In the genomic region with DNA sequence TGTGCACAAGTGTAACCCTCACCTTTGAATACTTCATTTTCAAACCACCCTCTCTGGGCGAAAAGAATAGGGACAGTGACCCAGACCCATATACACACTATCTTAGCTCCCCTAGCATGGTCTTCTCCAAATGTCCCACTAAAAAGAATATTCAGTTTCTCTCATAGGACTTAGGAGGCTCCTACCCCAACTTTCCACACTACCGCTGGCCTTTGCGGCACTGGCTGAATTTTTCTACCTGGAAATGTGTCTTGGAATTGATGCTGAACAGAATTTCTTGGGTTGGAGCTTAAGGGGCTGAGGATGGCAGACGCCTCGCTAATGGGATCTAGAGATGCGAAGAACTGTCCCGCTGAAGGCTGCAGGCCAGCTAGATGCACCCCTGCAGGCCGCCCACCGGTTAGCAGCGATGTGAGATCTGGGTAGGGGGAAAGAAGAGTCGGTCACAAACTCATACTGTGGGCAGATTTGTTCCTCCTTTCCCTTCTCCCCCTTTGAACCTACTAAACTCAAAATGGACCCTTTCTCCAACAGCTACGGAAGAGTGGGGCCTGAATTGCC, we compare ENCODE assay signal across 10 mouse cellular contexts. TPM values are rescaled to one million over a fixed set of nuclear protein-coding genes. Genes with fewer than 3 reads are reported as not detected.
DNase-seq lines count a peak whose midpoint lies in the region; ATAC-seq and TF ChIP-seq lines count a peak whose summit lies in the region.
"Had no signal": no experiment of that assay in that cellular context is flagged by ENCODE, and none has a peak within 500 bp of the region (broad histone marks: within the 10 kb centered on the region; RNA-seq: fewer than 3 reads in every experiment).

No protein-coding gene starts in this region.

- H3K9ac ChIP-seq in hindbrain, embryonic 13.5 days = no peak overlapping the region
- no peak overlapping the region for H3K9ac ChIP-seq in embryonic facial prominence, embryonic 15.5 days
- peak overlapping the region; percentile 80 for H3K9ac ChIP-seq in liver, embryonic 12.5 days
- H3K9ac ChIP-seq in forebrain, embryonic 13.5 days = no peak overlapping the region

- peaks cover 30% of the 10 kb centered on the region for H3K4me1 ChIP-seq in hindbrain, embryonic 10.5 days (replicated peaks)
- H3K4me1 ChIP-seq in hindbrain, embryonic 13.5 days (replicated peaks) = peaks cover 29% of the 10 kb centered on the region
- peaks cover 1% of the 10 kb centered on the region; the same call in 1 of the 2 replicates for H3K4me1 ChIP-seq in bone marrow, adult 2 months (ENCODE audit: control insufficient read depth, insufficient read depth, low read length)
- H3K4me1 ChIP-seq in embryonic facial prominence, embryonic 15.5 days = peaks cover 46% of the 10 kb centered on the region
- H3K4me1 ChIP-seq in liver, embryonic 12.5 days = peaks cover 33% of the 10 kb centered on the region
- peaks cover 32% of the 10 kb centered on the region for H3K4me1 ChIP-seq in forebrain, embryonic 13.5 days

- H3K4me3 ChIP-seq in hindbrain, embryonic 10.5 days = peak overlapping the region; percentile 63
- no peak overlapping the region for H3K4me3 ChIP-seq in hindbrain, embryonic 13.5 days
- H3K4me3 ChIP-seq in bone marrow, adult 2 months (replicated peaks; ENCODE audit: control insufficient read depth, low read depth, low read length) = peak overlapping the region; percentile 69
- peak overlapping the region; percentile 57 for H3K4me3 ChIP-seq in embryonic facial prominence, embryonic 15.5 days (replicated peaks)
- peak overlapping the region; percentile 71 for H3K4me3 ChIP-seq in liver, embryonic 12.5 days
- no peak overlapping the region for H3K4me3 ChIP-seq in forebrain, embryonic 13.5 days

- no peak for TF ChIP-seq POLR2A in bone marrow, adult 2 months (IDR thresholded peaks at IDR 0.05; ENCODE audit: borderline replicate concordance, control insufficient read depth, low read depth, low read length)

- TF ChIP-seq CTCF in bone marrow, adult 2 months (IDR thresholded peaks at IDR 0.05; ENCODE audit: control insufficient read depth, insufficient read depth, low read length) = no peak

- no peak overlapping the region for H3K4me2 ChIP-seq in hindbrain, embryonic 13.5 days
- H3K4me2 ChIP-seq in embryonic facial prominence, embryonic 15.5 days (replicated peaks) = peak overlapping the region; percentile 78; the same call in 1 of the 2 replicates
- peak overlapping the region; percentile 97 for H3K4me2 ChIP-seq in liver, embryonic 12.5 days
- H3K4me2 ChIP-seq in forebrain, embryonic 13.5 days = no peak overlapping the region

- no peaks in the 10 kb centered on the region for H3K9me3 ChIP-seq in hindbrain, embryonic 10.5 days
- H3K9me3 ChIP-seq in hindbrain, embryonic 13.5 days = no peaks in the 10 kb centered on the region
- no peaks in the 10 kb centered on the region for H3K9me3 ChIP-seq in embryonic facial prominence, embryonic 15.5 days (replicated peaks)
- no peaks in the 10 kb centered on the region for H3K9me3 ChIP-seq in liver, embryonic 12.5 days (replicated peaks)
- no peaks in the 10 kb centered on the region for H3K9me3 ChIP-seq in forebrain, embryonic 13.5 days (replicated peaks)

- ATAC-seq in hindbrain, embryonic 13.5 days (ENCODE audit: low FRiP score) = no peak
- ATAC-seq in embryonic facial prominence, embryonic 15.5 days (ENCODE audit: insufficient number of reproducible peaks, low FRiP score, low TSS enrichment, low read depth) = no peak
- no peak for ATAC-seq in liver, embryonic 12.5 days
- ATAC-seq in forebrain, embryonic 13.5 days = no peak
- ATAC-seq: forebrain, embryonic 14.5 days had no signal

- peaks cover 97% of the 10 kb centered on the region for H3K27me3 ChIP-seq in hindbrain, embryonic 10.5 days (ENCODE audit: insufficient read depth, poor library complexity, severe bottlenecking)
- H3K27me3 ChIP-seq in hindbrain, embryonic 13.5 days = peaks cover 95% of the 10 kb centered on the region
- peaks cover 88% of the 10 kb centered on the region for H3K27me3 ChIP-seq in embryonic facial prominence, embryonic 15.5 days
- H3K27me3 ChIP-seq in liver, embryonic 12.5 days (replicated peaks) = peaks cover 99% of the 10 kb centered on the region
- peaks cover 96% of the 10 kb centered on the region for H3K27me3 ChIP-seq in forebrain, embryonic 13.5 days

- H3K27ac ChIP-seq in hindbrain, embryonic 10.5 days = no peak overlapping the region
- no peak overlapping the region for H3K27ac ChIP-seq in hindbrain, embryonic 13.5 days
- peak overlapping the region; percentile 40; the same call in 1 of the 2 replicates for H3K27ac ChIP-seq in bone marrow, adult 2 months (ENCODE audit: control insufficient read depth, insufficient read depth, low read depth, low read length, poor library complexity)
- no peak overlapping the region for H3K27ac ChIP-seq in embryonic facial prominence, embryonic 15.5 days (replicated peaks)
- peak overlapping the region; percentile 86 for H3K27ac ChIP-seq in liver, embryonic 12.5 days
- no peak overlapping the region for H3K27ac ChIP-seq in forebrain, embryonic 13.5 days

- DNase-seq in hindbrain, embryonic 10.5 days (ENCODE audit: low spot score) = peak; percentile 54
- DNase-seq in thymus, postnatal 14 days = no peak
- DNase-seq in testis, postnatal 14 days (ENCODE audit: low spot score) = no peak
- DNase-seq: kidney, postnatal 25 days had no signal

- H3K36me3 ChIP-seq in hindbrain, embryonic 10.5 days = no peaks in the 10 kb centered on the region
- no peaks in the 10 kb centered on the region for H3K36me3 ChIP-seq in hindbrain, embryonic 13.5 days
- no peaks in the 10 kb centered on the region for H3K36me3 ChIP-seq in embryonic facial prominence, embryonic 15.5 days
- peaks cover 18% of the 10 kb centered on the region for H3K36me3 ChIP-seq in liver, embryonic 12.5 days
- no peaks in the 10 kb centered on the region for H3K36me3 ChIP-seq in forebrain, embryonic 13.5 days (ENCODE audit: poor library complexity, severe bottlenecking)

- WGBS in hindbrain, embryonic 10.5 days = 3% methylated on average over 12 of the region's 12 CpGs
- WGBS in hindbrain, embryonic 13.5 days = 3% methylated on average over 12 of the region's 12 CpGs
- 76% methylated on average over 12 of the region's 12 CpGs for WGBS in bone marrow, adult 2 months
- 14% methylated on average over 12 of the region's 12 CpGs for WGBS in embryonic facial prominence, embryonic 15.5 days
- 31% methylated on average over 12 of the region's 12 CpGs for WGBS in liver, embryonic 12.5 days (ENCODE audit: insufficient replicate concordance)
- 3% methylated on average over 12 of the region's 12 CpGs for WGBS in forebrain, embryonic 13.5 days

RNA-seq across cellular contexts. Expression of a gene that starts 1.9 kb away (rescaled TPM):
- 4.7 and 6.9 TPM in 2 replicates for polyA plus RNA-seq in hindbrain, embryonic 10.5 days (2016; fragmentation: Nextera tagmentation; extraction: Ambion mirVana)
- polyA plus RNA-seq in hindbrain, embryonic 13.5 days (2015; fragmentation: Nextera tagmentation; extraction: Ambion mirVana) = 1.2 and 2.9 TPM in 2 replicates
- 14.0 and 29.3 TPM in 2 replicates for polyA plus RNA-seq in bone marrow, adult 2 months (2011; ENCODE audit: insufficient read depth, insufficient read length, low replicate concordance, missing spikeins)
- 18.6 and 21.0 TPM in 2 replicates for polyA plus RNA-seq in embryonic facial prominence, embryonic 15.5 days (2015; fragmentation: Nextera tagmentation; extraction: Ambion mirVana)
- polyA plus RNA-seq in liver, embryonic 12.5 days (2016; fragmentation: Nextera tagmentation; extraction: Ambion mirVana) = 26.5 and 31.2 TPM in 2 replicates
- 1.5 and 1.7 TPM in 2 replicates for polyA plus RNA-seq in forebrain, embryonic 13.5 days (2015; fragmentation: Nextera tagmentation; extraction: Ambion mirVana)

Comparison
In these comparisons a context has a peak if more than half of its experiments do, and no peak if none do; other contexts are left out.
1. H3K4me3 ChIP-seq: peak in hindbrain, embryonic 10.5 days (single experiment), bone marrow, adult 2 months (single experiment), embryonic facial prominence, embryonic 15.5 days (single experiment) and liver, embryonic 12.5 days (single experiment); none in hindbrain, embryonic 13.5 days (single experiment) and forebrain, embryonic 13.5 days (single experiment).
2. H3K27ac ChIP-seq: peak in bone marrow, adult 2 months (single experiment) and liver, embryonic 12.5 days (single experiment); none in hindbrain, embryonic 10.5 days (single experiment), hindbrain, embryonic 13.5 days (single experiment), embryonic facial prominence, embryonic 15.5 days (single experiment) and forebrain, embryonic 13.5 days (single experiment).
3. H3K4me2 ChIP-seq: peak in embryonic facial prominence, embryonic 15.5 days (single experiment) and liver, embryonic 12.5 days (single experiment); none in hindbrain, embryonic 13.5 days (single experiment) and forebrain, embryonic 13.5 days (single experiment).